Mouse (Mus musculus) embryonic facial prominence, embryonic 11.5 days (tissue): ENCODE data around the gene Rtkn2. TPM values are rescaled to one million over a fixed set of nuclear protein-coding genes. Genes with fewer than 3 reads are reported as not detected.
A peak's percentile ranks its signal among the peaks of the same experiment; 100 is the strongest.
"Not testable (repeated sequence)": the region's sequence is repeated elsewhere in the genome, so short reads cannot be mapped to it uniquely, and the experiment has no call there.

Experiments
- ATAC-seq: fragments of 200-750 bp; cut with Nextera tagmentation; replicated peaks from 2 replicates; pipeline ENCODE4 v1.8.0; 2017; ENCODE audit warnings: low read depth; ENCODE audit not compliant: insufficient number of reproducible peaks, low FRiP score, low TSS enrichment
- DNase-seq: peaks from one replicate; pipeline ENCODE4 v3.0.0-alpha.2; 2015; ENCODE audit warnings: low spot score
- H3K27ac ChIP-seq: fragments of 300-500 bp; sonication (generic); replicated peaks from 2 replicates; pipeline ENCODE4 v1.5.1; 2014; ENCODE audit warnings: mild to moderate bottlenecking, low read depth, low read length, control low read depth
- H3K27me3 ChIP-seq: fragments of 300-500 bp; sonication (generic); 2 replicates; pipeline ENCODE4 v1.6.1; 2014; ENCODE audit warnings: mild to moderate bottlenecking, low read length, moderate library complexity, mixed read lengths; ENCODE audit not compliant: control insufficient read depth, insufficient read depth
- H3K36me3 ChIP-seq: fragments of 300-500 bp; sonication (generic); replicated peaks from 2 replicates; pipeline ENCODE4 v1.6.1; 2014; ENCODE audit warnings: low read depth, mild to moderate bottlenecking, low read length, moderate library complexity, mixed read lengths; ENCODE audit not compliant: control insufficient read depth, insufficient read depth
- H3K4me1 ChIP-seq: fragments of 300-500 bp; sonication (generic); 2 replicates; pipeline ENCODE4 v1.6.1; 2014; ENCODE audit warnings: low read length, mixed read lengths; ENCODE audit not compliant: control insufficient read depth, insufficient read depth
- H3K4me2 ChIP-seq: fragments of 300-500 bp; sonication (generic); 2 replicates; pipeline ENCODE4 v1.6.1; 2014; ENCODE audit warnings: low read depth, mild to moderate bottlenecking, control low read depth, low read length, moderate library complexity
- H3K4me3 ChIP-seq: fragments of 300-500 bp; sonication (generic); 2 replicates; pipeline ENCODE4 v1.5.1; 2014; ENCODE audit warnings: low read depth, low read length, control low read depth
- H3K9ac ChIP-seq: fragments of 300-500 bp; sonication (generic); replicated peaks from 2 replicates; pipeline ENCODE4 v1.6.1; 2014; ENCODE audit warnings: mild to moderate bottlenecking, control low read depth, low read length
- H3K9me3 ChIP-seq: fragments of 300-500 bp; sonication (generic); replicated peaks from 2 replicates; pipeline ENCODE4 v1.6.1; 2016; ENCODE audit warnings: mild to moderate bottlenecking, low read length, inconsistent platforms, mixed read lengths; ENCODE audit not compliant: control insufficient read depth
- WGBS: fragments of 180-500 bp; shearing (Covaris S2); extraction: QIAGEN DNeasy Blood & Tissue Kit; methylation state at CpG from one replicate; pipeline ENCODE4 v1.1.7; 2014; 5-methylcytosine and 5-hydroxymethylcytosine counted together
- polyA plus RNA-seq: library from polyadenylated mRNA; unstranded; fragments of >200 nt; fragmentation: Nextera tagmentation; extraction: Ambion mirVana; gene quantifications from 2 replicates; pipeline ENCODE4 v1.2.1, GENCODE M21; 2014

Gene Rtkn2
- polyA plus RNA-seq, 1 experiment from 2014 or later = 14.2 TPM

DNA sequence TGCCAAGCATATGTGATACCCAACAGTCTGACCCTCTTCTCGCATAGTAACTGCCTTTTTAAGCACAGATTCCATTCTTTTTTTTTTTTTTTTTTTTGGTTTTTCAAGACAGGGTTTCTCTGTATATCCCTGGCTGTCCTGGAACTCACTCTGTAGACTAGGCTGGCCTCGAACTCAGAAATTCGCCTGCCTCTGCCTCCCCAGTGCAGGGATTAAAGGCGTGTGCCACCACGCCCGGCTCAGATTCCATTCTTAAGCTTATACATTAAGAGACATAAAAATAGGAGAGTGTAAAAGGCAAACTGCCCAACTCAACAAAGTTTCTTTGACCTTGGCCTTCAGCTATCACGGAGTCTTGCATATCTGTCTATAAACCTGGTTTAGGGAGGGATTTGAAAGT is 120.4 kb downstream of the Rtkn2 start:
- H3K36me3 ChIP-seq = peaks cover 18% of the 10 kb centered on the region
- H3K27ac ChIP-seq, H3K9me3 ChIP-seq, H3K4me1 ChIP-seq, H3K27me3 ChIP-seq, ATAC-seq, H3K9ac ChIP-seq, DNase-seq, H3K4me3 ChIP-seq, H3K4me2 ChIP-seq: not testable (repeated sequence)
- 90% methylated on average over 7 of the region's 7 CpGs for WGBS

DNA sequence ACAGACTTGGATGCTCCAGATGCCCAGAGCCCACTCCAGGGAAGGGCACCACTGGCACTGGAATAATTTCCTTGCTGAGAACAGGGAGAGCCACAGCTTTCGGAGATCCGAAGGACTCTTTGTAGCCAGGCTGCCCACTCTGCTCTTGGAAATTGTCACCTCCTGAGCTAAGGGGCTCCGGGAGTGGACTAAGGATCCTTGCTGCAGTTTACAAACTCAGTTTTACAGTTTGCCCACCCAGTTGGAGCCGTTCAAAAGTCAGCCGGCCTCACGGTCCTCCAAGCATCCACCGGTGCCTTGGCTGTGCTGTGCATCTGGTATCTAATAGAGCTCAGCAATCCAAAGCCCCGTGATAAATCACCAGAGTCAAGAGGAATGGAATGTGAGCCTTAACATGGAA is 121.1 kb downstream of the Rtkn2 start:
- Histone ChIP-seq H3K36me3 (peaks cover 18% of the 10 kb centered on the region), H3K9me3 (no peaks in the 10 kb centered on the region), H3K27me3 (no peaks in the 10 kb centered on the region), H3K9ac (no peak overlapping the region), H3K4me1 (peaks cover 3% of the 10 kb centered on the region; the same call in 1 of the 2 replicates), H3K4me2 (no peak overlapping the region), H3K4me3 (no peak overlapping the region), H3K27ac (no peak overlapping the region)
- WGBS = 88% methylated on average over 8 of the region's 8 CpGs
- ATAC-seq = no peak
- DNase-seq = no peak

DNA sequence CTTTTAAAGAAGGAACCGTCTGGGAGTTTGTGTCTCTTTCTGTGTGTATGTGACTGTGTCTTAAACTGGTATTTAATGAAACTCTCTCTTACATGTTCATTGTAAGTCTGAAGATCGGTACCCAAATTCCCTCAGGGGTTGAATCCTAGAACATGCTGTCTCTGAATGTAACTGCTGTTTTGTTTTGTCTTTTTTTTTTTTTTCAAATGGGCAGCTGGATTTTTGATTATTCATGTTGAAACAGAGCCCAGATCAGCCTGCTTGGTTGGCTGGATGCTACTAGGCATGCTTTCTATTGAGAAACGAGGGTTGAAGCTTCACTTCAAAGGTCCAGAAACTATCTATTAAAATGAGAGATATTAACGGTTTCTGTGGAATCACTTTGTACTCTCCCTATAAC is 121.9 kb downstream of the Rtkn2 start:
- Histone ChIP-seq H3K27me3 (no peaks in the 10 kb centered on the region), H3K36me3 (peaks cover 16% of the 10 kb centered on the region), H3K4me1 (peaks cover 3% of the 10 kb centered on the region; the same call in 1 of the 2 replicates), H3K9me3 (no peaks in the 10 kb centered on the region), H3K27ac (no peak overlapping the region), H3K4me3 (no peak overlapping the region), H3K9ac (no peak overlapping the region), H3K4me2 (no peak overlapping the region)
- 84% methylated on average over 4 of the region's 4 CpGs for WGBS
- DNase-seq (no peak), ATAC-seq (no peak)

DNA sequence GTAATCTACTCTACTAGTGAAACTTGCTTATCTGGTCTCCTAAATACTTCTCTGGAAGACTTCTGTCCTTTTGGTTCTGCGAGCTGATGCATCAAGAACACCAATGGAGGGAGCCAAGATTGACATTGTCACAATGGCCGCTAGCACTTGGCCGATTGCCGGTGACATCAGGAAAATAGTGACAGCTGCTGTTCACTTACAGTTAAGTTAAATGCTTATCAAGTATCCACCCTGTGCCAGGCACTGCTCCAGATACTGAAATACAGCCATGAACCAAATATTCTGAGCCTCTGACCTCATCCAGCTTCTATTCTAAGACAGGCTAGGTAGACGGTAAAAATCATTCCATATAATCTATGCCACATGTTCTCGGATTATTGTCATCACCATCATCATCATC is 123.2 kb downstream of the Rtkn2 start:
- DNase-seq = no peak
- H3K4me1 ChIP-seq = peaks cover 3% of the 10 kb centered on the region; the same call in 1 of the 2 replicates
- WGBS = 89% methylated on average over 6 of the region's 6 CpGs

DNA sequence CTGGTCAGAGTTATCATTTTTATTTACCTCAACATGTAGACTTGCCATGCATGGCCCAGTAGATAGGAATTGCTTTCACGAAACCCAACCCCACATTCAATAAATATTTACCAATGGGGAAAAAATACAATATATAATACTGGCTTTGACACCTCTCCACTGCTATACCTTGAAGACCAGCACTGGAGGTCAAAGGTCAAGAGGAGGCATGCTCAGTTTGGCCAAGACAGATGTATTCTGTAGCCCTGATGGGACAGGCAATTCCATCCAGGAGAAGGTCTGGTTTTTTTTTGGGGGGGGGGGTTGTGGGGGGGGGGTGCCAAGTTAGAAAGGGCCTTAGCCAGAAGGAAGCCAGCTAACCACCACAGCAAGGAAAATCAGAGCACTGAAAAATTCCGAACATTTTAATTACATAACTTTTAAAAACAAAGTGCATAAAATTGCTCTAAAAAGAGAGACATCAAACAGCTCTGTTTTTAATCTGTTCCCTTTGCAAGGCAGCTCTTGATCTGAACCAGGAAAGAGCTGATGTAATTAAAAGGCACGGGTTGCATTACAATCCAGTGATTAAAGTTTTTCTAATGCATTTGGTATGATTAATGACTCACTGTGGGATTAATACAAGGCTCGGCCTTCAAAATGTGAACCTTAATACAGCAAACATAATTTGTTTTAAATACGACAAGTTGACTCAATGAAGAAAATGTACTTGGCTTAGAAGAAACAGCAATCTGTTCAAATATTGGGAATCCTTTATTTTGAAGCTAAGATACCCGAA is 123.9 kb downstream of the Rtkn2 start:
- Histone ChIP-seq H3K27me3 (no peaks in the 10 kb centered on the region), H3K4me3 (no peak overlapping the region), H3K4me2 (no peak overlapping the region), H3K27ac (no peak overlapping the region), H3K36me3 (peaks cover 4% of the 10 kb centered on the region; the same call in 1 of the 2 replicates), H3K9ac (no peak overlapping the region), H3K4me1 (peaks cover 3% of the 10 kb centered on the region; the same call in 1 of the 2 replicates), H3K9me3 (no peaks in the 10 kb centered on the region)
- DNase-seq (peak; percentile 34), ATAC-seq (no peak)
- 59% methylated on average over 6 of the region's 6 CpGs for WGBS

More for the DNA sequence above, 123.2 kb downstream of the Rtkn2 start:
- no peaks in the 10 kb centered on the region for H3K27me3 ChIP-seq
- no peak overlapping the region for H3K27ac ChIP-seq
- H3K4me2 ChIP-seq = no peak overlapping the region
- no peak for ATAC-seq
- H3K36me3 ChIP-seq = peaks cover 6% of the 10 kb centered on the region; the same call in 1 of the 2 replicates
- H3K9ac ChIP-seq = no peak overlapping the region
- no peaks in the 10 kb centered on the region for H3K9me3 ChIP-seq
- no peak overlapping the region for H3K4me3 ChIP-seq

DNA sequence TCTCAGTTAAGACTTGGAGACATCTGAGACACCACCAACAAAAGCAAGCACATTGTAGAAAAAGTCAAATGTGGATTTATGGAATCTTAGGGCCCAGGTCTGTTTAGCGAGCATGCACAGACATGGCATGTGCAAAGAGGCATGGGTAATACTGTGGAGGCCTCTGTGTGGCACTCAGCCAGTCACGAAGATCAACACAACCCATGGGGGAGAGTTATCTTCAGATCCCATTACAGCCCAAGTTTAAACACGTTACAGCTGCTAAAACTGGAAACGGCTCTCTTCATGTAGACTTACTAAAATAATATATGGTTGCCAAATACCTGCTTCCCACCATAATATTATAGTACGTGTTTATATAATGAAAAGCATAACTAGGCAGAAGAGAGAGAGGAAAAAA is 124.6 kb downstream of the Rtkn2 start:
- H3K9ac ChIP-seq = no peak overlapping the region
- no peak for ATAC-seq
- H3K4me1 ChIP-seq = peaks cover 3% of the 10 kb centered on the region; the same call in 1 of the 2 replicates

DNA sequence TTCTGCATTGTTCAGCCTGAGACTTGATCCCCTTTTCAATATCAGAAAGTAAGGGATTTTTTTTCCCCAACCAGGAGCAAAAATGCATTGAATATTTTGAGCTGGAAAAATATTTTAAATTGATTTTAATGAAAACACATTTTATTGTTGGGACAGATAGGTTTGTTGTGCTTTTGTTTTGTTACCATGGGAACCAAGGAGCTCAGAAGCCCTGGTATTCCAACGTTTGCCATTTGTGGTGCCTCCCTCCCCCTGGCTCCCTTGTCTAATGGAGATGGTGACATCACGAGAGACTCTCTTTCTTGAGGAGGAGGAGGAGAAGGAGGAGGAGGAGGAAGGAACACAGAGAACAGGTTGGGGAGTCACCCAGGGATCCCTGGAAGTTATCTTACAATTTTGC is 125.1 kb downstream of the Rtkn2 start:
- Histone ChIP-seq H3K36me3 (peaks cover 2% of the 10 kb centered on the region; the same call in 1 of the 2 replicates), H3K27ac (no peak overlapping the region), H3K9ac (no peak overlapping the region), H3K4me1 (peaks cover 3% of the 10 kb centered on the region; the same call in 1 of the 2 replicates), H3K9me3 (no peaks in the 10 kb centered on the region), H3K27me3 (no peaks in the 10 kb centered on the region), H3K4me2 (no peak overlapping the region), H3K4me3 (no peak overlapping the region)
- DNase-seq (peak; percentile 64), ATAC-seq (no peak)
- WGBS = 20% methylated on average over 2 of the region's 2 CpGs

More for the DNA sequence above, 124.6 kb downstream of the Rtkn2 start:
- Histone ChIP-seq H3K9me3 (no peaks in the 10 kb centered on the region), H3K36me3 (peaks cover 2% of the 10 kb centered on the region; the same call in 1 of the 2 replicates), H3K27me3 (no peaks in the 10 kb centered on the region), H3K27ac (no peak overlapping the region), H3K4me3 (no peak overlapping the region), H3K4me2 (no peak overlapping the region)
- DNase-seq = peak; percentile 34
- 44% methylated on average over 5 of the region's 5 CpGs for WGBS
